Mouse (Mus musculus): ENCODE data around the gene Alkbh7.
A peak's percentile ranks its signal among the peaks of the same experiment; 100 is the strongest.

Gene Alkbh7

DNA sequence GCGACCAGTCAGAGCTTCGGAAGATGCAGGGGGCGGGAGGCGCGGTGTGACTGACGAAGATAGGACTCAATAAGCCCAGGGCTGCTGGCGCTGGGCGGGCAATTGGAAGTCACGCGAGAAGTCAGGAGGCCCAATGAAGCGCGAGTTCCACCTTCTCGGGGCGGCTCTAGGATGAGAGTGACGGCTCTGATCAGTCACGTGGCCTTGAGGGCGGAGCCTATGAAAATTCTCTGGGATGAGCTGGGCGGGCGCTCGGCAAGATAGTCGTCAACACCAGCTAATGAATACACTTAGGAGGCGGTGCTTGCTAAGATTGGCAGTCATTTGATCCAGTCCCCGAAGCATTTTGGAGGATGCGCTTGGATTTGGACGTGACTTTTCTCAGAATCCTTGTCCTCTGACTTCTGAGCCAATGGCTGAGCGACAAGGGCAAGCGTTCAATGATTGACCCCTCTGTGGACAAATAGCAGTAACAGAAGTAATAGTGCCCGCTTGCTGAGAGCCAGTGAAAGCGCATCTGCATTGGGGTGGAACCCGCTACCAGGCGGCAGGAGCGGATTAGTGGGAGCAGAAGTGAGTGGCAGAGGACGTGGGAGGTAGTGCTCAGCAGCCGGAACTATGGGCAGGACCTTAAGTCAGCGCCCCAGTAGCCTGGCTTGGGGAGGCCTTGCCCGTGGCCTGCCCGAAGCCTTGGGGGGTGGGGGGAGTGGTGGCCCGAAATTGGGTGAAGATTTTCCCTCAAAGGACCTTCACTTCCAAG, 34.7 kb downstream of the Alkbh7 start:
- peak; percentile 100 for DNase-seq

DNA sequence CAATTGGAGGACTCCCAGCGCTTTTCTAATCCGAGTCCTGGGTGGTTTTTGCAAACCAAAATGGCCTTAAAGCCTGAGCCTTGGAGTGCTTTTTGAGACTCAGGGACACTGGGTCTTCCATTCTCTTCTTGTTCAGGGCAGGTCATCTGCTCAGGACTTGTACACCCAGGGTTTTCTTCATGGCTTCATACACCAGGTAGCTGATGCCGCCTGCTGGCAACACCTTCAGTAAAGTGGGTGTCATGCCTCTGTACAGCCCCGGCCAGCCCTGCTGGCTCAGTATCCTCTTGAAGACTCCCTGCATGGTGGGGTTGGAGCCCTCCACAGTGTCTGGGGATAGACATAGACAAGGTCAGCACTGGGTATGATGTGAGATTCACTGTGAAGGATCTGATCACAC, 35.7 kb downstream of the Alkbh7 start:
- peak; percentile 67 for DNase-seq

DNA sequence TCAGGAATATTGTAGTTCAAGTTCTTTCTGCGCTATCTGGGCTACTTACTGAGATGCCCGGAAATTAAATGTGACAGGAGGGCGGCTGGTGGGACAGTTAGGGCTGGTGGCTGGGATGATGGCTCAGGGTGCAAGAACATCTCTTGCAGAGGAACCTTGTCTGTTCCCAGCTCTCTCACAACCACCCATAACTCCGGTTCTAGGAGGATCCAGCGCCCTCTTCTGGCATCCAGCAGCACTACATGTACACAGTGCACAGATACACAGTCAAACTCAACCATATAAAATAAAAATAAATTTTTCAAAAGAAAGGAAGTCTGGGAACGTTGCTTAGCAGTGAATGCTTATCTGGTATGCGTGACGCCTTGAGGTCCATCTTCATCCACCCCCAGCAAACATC, 41.8 kb downstream of the Alkbh7 start:
- no peak for DNase-seq

DNA sequence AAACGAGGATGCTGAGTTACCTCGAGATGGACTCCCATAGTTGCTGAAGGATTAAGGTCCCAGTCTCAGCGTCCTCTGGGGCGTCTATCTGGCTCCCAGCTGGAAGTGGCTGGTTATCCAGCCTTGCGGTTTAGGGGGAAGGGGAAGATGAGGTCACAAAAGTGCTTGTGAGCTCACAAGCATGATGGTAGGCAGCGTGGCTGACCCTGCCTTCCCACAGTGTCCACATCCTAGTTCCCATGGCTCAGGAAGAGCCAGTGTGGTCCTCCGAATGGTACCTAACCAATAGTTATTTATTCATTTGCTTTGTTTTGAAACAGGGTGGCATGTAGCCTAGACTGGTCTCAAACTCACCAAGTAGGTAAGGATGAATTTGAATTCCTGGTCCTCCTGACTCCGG, 44.4 kb downstream of the Alkbh7 start, which contains the start of gene Slc25a41:
TSS of gene Slc25a41 (minus strand) at position 101 of the 400 bp plus-strand sequence.
- no peak for DNase-seq

DNA sequence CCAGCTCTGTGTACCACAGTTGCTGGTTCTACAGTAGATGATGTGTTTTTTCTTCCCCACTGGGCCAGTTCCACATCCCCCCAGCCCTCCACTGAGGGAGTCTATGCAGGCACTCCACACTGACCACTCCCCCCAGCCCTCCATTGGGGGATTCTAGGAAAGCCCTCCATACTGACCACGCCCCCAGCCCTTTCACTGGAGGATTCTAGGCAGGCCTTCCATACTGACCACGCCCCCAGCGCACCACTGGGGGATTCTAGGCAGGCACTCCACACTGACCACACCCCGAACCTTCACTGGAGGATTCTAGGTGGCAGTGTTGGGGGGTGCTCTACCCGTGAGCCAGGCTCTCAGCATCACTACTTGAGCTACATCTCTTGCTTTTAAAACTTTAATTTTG, 50.3 kb downstream of the Alkbh7 start:
- no peak for DNase-seq

DNA sequence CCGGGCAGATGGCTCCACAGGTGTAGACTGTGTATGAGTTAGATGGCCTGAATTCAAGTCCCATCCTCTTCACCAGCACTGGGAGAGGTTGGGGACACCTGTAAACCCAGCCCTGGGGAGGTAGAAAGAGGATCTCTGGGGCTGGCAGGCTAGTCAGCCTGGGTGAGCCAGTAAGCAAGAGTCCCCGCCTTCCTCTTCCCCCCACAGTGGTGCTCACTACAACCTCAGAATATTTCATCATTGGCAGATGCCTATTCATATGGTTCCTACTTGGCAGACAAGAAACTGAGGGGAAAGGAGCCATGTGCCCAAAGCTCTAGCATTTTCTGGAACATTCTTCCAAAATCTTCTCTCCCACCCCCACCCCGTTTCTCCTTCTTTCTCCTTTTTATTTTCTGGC, 51.7 kb downstream of the Alkbh7 start:
- DNase-seq, result no peak
